Comparison of ENCODE assay signal across 8 mouse cellular contexts in genomic region chr12:79347643-79348042, GRCm38 (mm10). TPM values are rescaled to one million over a fixed set of nuclear protein-coding genes. Genes with fewer than 3 reads are reported as not detected.
DNase-seq lines count a peak whose midpoint lies in the region; ATAC-seq and TF ChIP-seq lines count a peak whose summit lies in the region.

No protein-coding gene starts in this region.

- no peak overlapping the region for H3K4me3 ChIP-seq in ES-Bruce4 (ENCODE audit: low read depth, low read length)
- no peak overlapping the region for H3K4me3 ChIP-seq in embryonic facial prominence, embryonic 13.5 days
- H3K4me3 ChIP-seq in heart, embryonic 15.5 days = no peak overlapping the region
- no peak overlapping the region for H3K4me3 ChIP-seq in liver, embryonic 14.5 days (ENCODE audit: insufficient read depth in 1 of 2, low read depth in 2 of 2, low read length in 2 of 2)
- H3K4me3 ChIP-seq in neural tube, embryonic 14.5 days (ENCODE audit: low read depth, low read length) = no peak overlapping the region

- H3K9ac ChIP-seq in ES-Bruce4 (ENCODE audit: low read depth, poor library complexity, severe bottlenecking) = no peak overlapping the region
- H3K9ac ChIP-seq in embryonic facial prominence, embryonic 13.5 days = no peak overlapping the region
- no peak overlapping the region for H3K9ac ChIP-seq in heart, embryonic 15.5 days
- no peak overlapping the region for H3K9ac ChIP-seq in liver, embryonic 14.5 days (replicated peaks)
- H3K9ac ChIP-seq in neural tube, embryonic 14.5 days (replicated peaks; ENCODE audit: low read depth, low read length) = no peak overlapping the region

- peak; percentile 28 for TF ChIP-seq CTCF in ES-Bruce4 (IDR thresholded peaks at IDR 0.05; ENCODE audit: low read depth, low read length)
- TF ChIP-seq CTCF in liver, embryonic 14.5 days (IDR thresholded peaks at IDR 0.05; ENCODE audit: low read depth) = peak; percentile 76

- no peaks in the 10 kb centered on the region for H3K9me3 ChIP-seq in ES-Bruce4 (replicated peaks; ENCODE audit: control insufficient read depth, insufficient read depth, low read length, poor library complexity, severe bottlenecking)
- no peaks in the 10 kb centered on the region for H3K9me3 ChIP-seq in embryonic facial prominence, embryonic 13.5 days
- H3K9me3 ChIP-seq in heart, embryonic 15.5 days (replicated peaks) = no peaks in the 10 kb centered on the region
- H3K9me3 ChIP-seq in liver, embryonic 14.5 days (ENCODE audit: control insufficient read depth, low read length) = no peaks in the 10 kb centered on the region
- no peaks in the 10 kb centered on the region for H3K9me3 ChIP-seq in neural tube, embryonic 14.5 days (ENCODE audit: control insufficient read depth, low read length)

- H3K4me1 ChIP-seq in ES-Bruce4 (ENCODE audit: control insufficient read depth, insufficient read depth, low read length) = no peaks in the 10 kb centered on the region
- H3K4me1 ChIP-seq in embryonic facial prominence, embryonic 13.5 days = peaks cover 30% of the 10 kb centered on the region
- H3K4me1 ChIP-seq in heart, embryonic 15.5 days (replicated peaks) = peaks cover 14% of the 10 kb centered on the region
- H3K4me1 ChIP-seq in liver, embryonic 14.5 days (replicated peaks; ENCODE audit: control insufficient read depth in 2 of 2, insufficient read depth in 2 of 2, low read length in 1 of 2) = peaks cover 4 to 10% of the 10 kb centered on the region in 2 experiments
- no peaks in the 10 kb centered on the region; the same call in 1 of the 2 replicates for H3K4me1 ChIP-seq in neural tube, embryonic 14.5 days (ENCODE audit: control insufficient read depth, insufficient read depth, low read length)

- 7% methylated on average over 6 of the region's 6 CpGs for WGBS in embryonic facial prominence, embryonic 13.5 days
- WGBS in heart, embryonic 15.5 days = 7% methylated on average over 6 of the region's 6 CpGs
- 18% methylated on average over 6 of the region's 6 CpGs for WGBS in liver, embryonic 14.5 days (ENCODE audit: insufficient replicate concordance)
- WGBS in neural tube, embryonic 14.5 days = 12% methylated on average over 6 of the region's 6 CpGs

- no peak for TF ChIP-seq EP300 in ES-Bruce4 (IDR thresholded peaks at IDR 0.05; ENCODE audit: insufficient read depth, low read depth, low read length)
- TF ChIP-seq EP300 in liver, embryonic 14.5 days (IDR thresholded peaks at IDR 0.05; ENCODE audit: low read depth) = no peak

- TF ChIP-seq POLR2A in ES-Bruce4 (IDR thresholded peaks at IDR 0.05; ENCODE audit: insufficient read depth, low read length) = no peak

- H3K27ac ChIP-seq in ES-Bruce4 (ENCODE audit: insufficient read depth, low read length) = no peak overlapping the region
- no peak overlapping the region for H3K27ac ChIP-seq in embryonic facial prominence, embryonic 13.5 days
- H3K27ac ChIP-seq in heart, embryonic 15.5 days = no peak overlapping the region
- no peak overlapping the region for H3K27ac ChIP-seq in liver, embryonic 14.5 days
- H3K27ac ChIP-seq in neural tube, embryonic 14.5 days (ENCODE audit: low read depth, low read length) = no peak overlapping the region

- DNase-seq in adrenal gland, postnatal 36 days = peak; percentile 43 to 75
- DNase-seq in kidney, postnatal 14 days = peak; percentile 79
- peak; percentile 38 to 49 (median 42) for DNase-seq in liver, embryonic 14.5 days (ENCODE audit: low read depth in 3 of 3, low spot score in 3 of 3)
- peak; percentile 47 for DNase-seq in thymus, postnatal 25 days

- 0 out of 2 replicates have a peak, but pooled peaks cover 2% of the 10 kb centered on the region for H3K36me3 ChIP-seq in ES-Bruce4 (ENCODE audit: control insufficient read depth, insufficient read depth, low read length, poor library complexity, severe bottlenecking)
- H3K36me3 ChIP-seq in embryonic facial prominence, embryonic 13.5 days = no peaks in the 10 kb centered on the region
- H3K36me3 ChIP-seq in heart, embryonic 15.5 days = no peaks in the 10 kb centered on the region
- no peaks in the 10 kb centered on the region for H3K36me3 ChIP-seq in liver, embryonic 14.5 days (replicated peaks; ENCODE audit: control insufficient read depth, insufficient read depth, low read depth)
- no peaks in the 10 kb centered on the region for H3K36me3 ChIP-seq in neural tube, embryonic 14.5 days (ENCODE audit: control insufficient read depth, insufficient read depth, low read length)

- H3K4me2 ChIP-seq in embryonic facial prominence, embryonic 13.5 days = no peak overlapping the region
- H3K4me2 ChIP-seq in heart, embryonic 15.5 days = no peak overlapping the region
- no peak overlapping the region for H3K4me2 ChIP-seq in liver, embryonic 14.5 days (ENCODE audit: low read depth)
- H3K4me2 ChIP-seq in neural tube, embryonic 14.5 days (ENCODE audit: low read depth, low read length) = no peak overlapping the region

- no peaks in the 10 kb centered on the region for H3K27me3 ChIP-seq in ES-Bruce4 (ENCODE audit: control insufficient read depth, insufficient read depth, low read length, poor library complexity, severe bottlenecking)
- no peaks in the 10 kb centered on the region for H3K27me3 ChIP-seq in embryonic facial prominence, embryonic 13.5 days
- no peaks in the 10 kb centered on the region for H3K27me3 ChIP-seq in heart, embryonic 15.5 days
- H3K27me3 ChIP-seq in liver, embryonic 14.5 days (ENCODE audit: control insufficient read depth, insufficient read depth, low read length) = no peaks in the 10 kb centered on the region
- H3K27me3 ChIP-seq in neural tube, embryonic 14.5 days (ENCODE audit: control insufficient read depth, insufficient read depth, low read length) = no peaks in the 10 kb centered on the region

- 0 out of 2 replicates have a peak, but pooled peaks have one; percentile 26 for ATAC-seq in embryonic facial prominence, embryonic 13.5 days (ENCODE audit: insufficient number of reproducible peaks, insufficient read depth, low FRiP score, low TSS enrichment, low read depth)
- peak; percentile 50; the same call in 1 of the 2 replicates for ATAC-seq in heart, embryonic 15.5 days (replicated peaks; ENCODE audit: insufficient number of reproducible peaks, insufficient read depth, low FRiP score, low read depth)
- ATAC-seq in liver, embryonic 14.5 days (ENCODE audit: insufficient read depth) = peak; percentile 33; the same call in 1 of the 2 replicates
- peak; percentile 49; the same call in 1 of the 2 replicates for ATAC-seq in neural tube, embryonic 14.5 days (ENCODE audit: low read depth)

RNA-seq across cellular contexts. Expression of gene Rad51b, which starts 50.6 kb away (rescaled TPM):
- polyA plus RNA-seq in ES-Bruce4 (2011; ENCODE audit: insufficient read depth, insufficient read length, low read depth, missing spikeins) = 13.8 and 14.0 TPM in 2 replicates
- total RNA-seq in adrenal gland, postnatal 36 days (2021) = under 1 TPM; 0.49 to 0.63 TPM
- polyA plus RNA-seq in embryonic facial prominence, embryonic 13.5 days (2015; fragmentation: Nextera tagmentation; extraction: Ambion mirVana) = 8.8 and 9.3 TPM in 2 replicates
- polyA plus RNA-seq in heart, embryonic 15.5 days (2015; fragmentation: Nextera tagmentation; extraction: Ambion mirVana) = 3.3 and 4.7 TPM in 2 replicates
- 1.6 and 2.3 TPM in 2 replicates for polyA plus RNA-seq in liver, embryonic 14.5 days (2012; rRNA removed)
- 5.1 and 5.5 TPM in 2 replicates for polyA plus RNA-seq in liver, embryonic 14.5 days (2014; fragmentation: Nextera tagmentation; extraction: Ambion mirVana)
- polyA plus RNA-seq in neural tube, embryonic 14.5 days (2014; fragmentation: Nextera tagmentation; extraction: Ambion mirVana) = 0.87 and 1.3 TPM in 2 replicates

RNA-seq across cellular contexts. Expression of gene Zfyve26, which starts 51.5 kb away (rescaled TPM):
- polyA plus RNA-seq in ES-Bruce4 (2011; ENCODE audit: insufficient read depth, insufficient read length, low read depth, missing spikeins) = 32.2 and 33.6 TPM in 2 replicates
- total RNA-seq in adrenal gland, postnatal 36 days (2021) = 10 to 100 TPM; 20.5 to 24.4 TPM
- 15.5 and 15.6 TPM in 2 replicates for polyA plus RNA-seq in embryonic facial prominence, embryonic 13.5 days (2015; fragmentation: Nextera tagmentation; extraction: Ambion mirVana)
- polyA plus RNA-seq in heart, embryonic 15.5 days (2015; fragmentation: Nextera tagmentation; extraction: Ambion mirVana) = 8.1 and 9.9 TPM in 2 replicates
- polyA plus RNA-seq in liver, embryonic 14.5 days (2012; rRNA removed) = 7.7 and 12.5 TPM in 2 replicates
- polyA plus RNA-seq in liver, embryonic 14.5 days (2014; fragmentation: Nextera tagmentation; extraction: Ambion mirVana) = 7.0 and 7.6 TPM in 2 replicates
- 11.6 and 14.1 TPM in 2 replicates for polyA plus RNA-seq in neural tube, embryonic 14.5 days (2014; fragmentation: Nextera tagmentation; extraction: Ambion mirVana)
